Mouse (Mus musculus) bone marrow, adult 2 months (tissue): ENCODE results near the gene Lgr4.

ENCODE experiments used
- CTCF ChIP-seq: fragments of 200-500 bp; IDR thresholded peaks from 2 replicates; pipeline ENCODE4 v1.5.1; 2011; ENCODE audit warnings: low read length, control low read depth; ENCODE audit not compliant: control insufficient read depth, insufficient read depth
- POLR2A ChIP-seq: fragments of 200-500 bp; IDR thresholded peaks from 2 replicates; pipeline ENCODE4 v1.6.1; 2011; ENCODE audit warnings: low read depth, mild to moderate bottlenecking, control low read depth, low read length, borderline replicate concordance; ENCODE audit not compliant: control insufficient read depth

GRCm38 (mm10) chr2:109993404-109993803 lies 76.0 kb downstream of the Lgr4 start:
- TF ChIP-seq POLR2A, result no peak
- no peak for TF ChIP-seq CTCF
